Comparison of ENCODE assay signal across 19 mouse cellular contexts in the genomic region with DNA sequence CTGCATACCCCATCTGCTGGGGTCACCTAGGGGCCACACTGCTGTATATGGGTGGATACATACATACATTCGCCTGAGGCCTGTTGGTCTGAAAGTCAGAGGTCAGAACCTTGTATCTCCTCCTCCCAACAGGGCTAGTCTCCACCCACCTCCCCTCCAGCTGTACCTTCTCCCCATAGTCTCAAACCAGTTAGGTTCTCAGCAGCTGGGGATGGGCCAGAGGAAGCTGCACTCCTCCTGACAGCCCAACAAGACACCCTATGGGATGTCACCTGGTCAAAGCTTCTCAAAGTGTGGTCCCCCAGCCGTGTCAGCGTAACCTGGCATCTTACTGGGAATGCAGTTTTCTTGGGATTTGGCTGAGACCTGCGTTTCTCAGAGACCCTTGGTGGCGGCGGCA.
"Had no signal": no experiment of that assay in that cellular context is flagged by ENCODE, and none has a peak within 500 bp of the region (broad histone marks: within the 10 kb centered on the region; RNA-seq: fewer than 3 reads in every experiment).

No protein-coding gene starts in this region.

- DNase-seq: lung, adult 18-20 months; lung, embryonic 14.5 days; lung, postnatal 10 days; lung, postnatal 4 days; midbrain, embryonic 14.5 days; retina, postnatal 1 day; right cerebral cortex, adult 18-20 months; right cerebral cortex, postnatal 25 days; thymus, adult 2 months; thymus, postnatal 25 days; thymus, postnatal 4 days had no signal

- ATAC-seq: midbrain, embryonic 16.5 days had no signal

- H3K9ac ChIP-seq: lung, embryonic 14.5 days; midbrain, embryonic 12.5 days; neural tube, embryonic 13.5 days; neural tube, embryonic 15.5 days; stomach, embryonic 15.5 days had no signal

- H3K27me3 ChIP-seq: midbrain, embryonic 12.5 days; neural tube, embryonic 13.5 days; neural tube, embryonic 15.5 days; stomach, embryonic 15.5 days had no signal

- H3K9me3 ChIP-seq: midbrain, embryonic 10.5 days; midbrain, embryonic 12.5 days; neural tube, embryonic 13.5 days; neural tube, embryonic 15.5 days; stomach, embryonic 15.5 days had no signal

- H3K4me3 ChIP-seq: midbrain, embryonic 10.5 days; midbrain, embryonic 12.5 days; myocyte; neural tube, embryonic 13.5 days; neural tube, embryonic 15.5 days; stomach, embryonic 15.5 days had no signal

- H3K27ac ChIP-seq: midbrain, embryonic 10.5 days; midbrain, embryonic 12.5 days; neural tube, embryonic 13.5 days; neural tube, embryonic 15.5 days; stomach, embryonic 15.5 days; stomach, postnatal 0 days had no signal

- H3K4me2 ChIP-seq: lung, embryonic 14.5 days; midbrain, embryonic 12.5 days; neural tube, embryonic 13.5 days; neural tube, embryonic 15.5 days; stomach, embryonic 15.5 days had no signal
